ENCODE assay signal across 10 mouse cellular contexts in genomic region chr9:58410057-58410735, GRCm38 (mm10). TPM values are rescaled to one million over a fixed set of nuclear protein-coding genes. Genes with fewer than 3 reads are reported as not detected.
DNase-seq lines count a peak whose midpoint lies in the region.
"Had no signal": no experiment of that assay in that cellular context is flagged by ENCODE, and none has a peak within 500 bp of the region (broad histone marks: within the 10 kb centered on the region; RNA-seq: fewer than 3 reads in every experiment).

No protein-coding gene starts in this region.

- DNase-seq in layer of hippocampus, postnatal 10 days (ENCODE audit: low spot score in 2 of 2) = peak; percentile 40 to 60
- DNase-seq in layer of hippocampus, adult 18-20 months (ENCODE audit: low spot score in 2 of 2) = no peak
- DNase-seq in brain, adult 2 months (ENCODE audit: low read depth, low spot score) = peak; percentile 93
- DNase-seq in cerebellum, adult 8-10 months = peak; percentile 86
- peak; percentile 47 to 67 for DNase-seq in heart, postnatal 36 days
- DNase-seq in thymus, postnatal 14 days = no peak
- no peak for DNase-seq in yolk sac, embryonic 10.5 days (ENCODE audit: low spot score)
- no peak for DNase-seq in right cerebral cortex, postnatal 36 days (ENCODE audit: low spot score in 2 of 2)

- intact Hi-C loops in heart, postnatal 36 days (cut with DNase I) = no loop called here

RNA-seq across cellular contexts. Expression of gene Tbc1d21, which starts 39.9 kb away (rescaled TPM):
- not detected for total RNA-seq in layer of hippocampus, postnatal 10 days (2021)
- total RNA-seq in layer of hippocampus, adult 18-20 months (2021) = not detected
- total RNA-seq in heart, postnatal 36 days (2021) = not detected
- total RNA-seq: common myeloid progenitor, adult 5-6 weeks; megakaryocyte, adult 5-6 weeks had no signal

Comparison
In these comparisons a context has a peak if more than half of its experiments do, and no peak if none do; other contexts are left out.
1. DNase-seq: peak in layer of hippocampus, postnatal 10 days (2 of 2), brain, adult 2 months (single experiment), cerebellum, adult 8-10 months (single experiment) and heart, postnatal 36 days (2 of 2); none in layer of hippocampus, adult 18-20 months (0 of 2), thymus, postnatal 14 days (single experiment), yolk sac, embryonic 10.5 days (single experiment) and right cerebral cortex, postnatal 36 days (0 of 2).